Mouse (Mus musculus) cortical plate, adult 2 months (tissue): ENCODE results near the gene Jak2.

Source experiments
- CTCF ChIP-seq: fragments of 200-500 bp; IDR thresholded peaks from 2 replicates; pipeline ENCODE4 v1.5.1; 2011; ENCODE audit warnings: mild to moderate bottlenecking, control low read depth, low read length; ENCODE audit not compliant: insufficient read depth; ENCODE audit errors: extremely low read depth
- POLR2A ChIP-seq: fragments of 200-500 bp; IDR thresholded peaks from 2 replicates; pipeline ENCODE4 v1.6.1; 2011; ENCODE audit warnings: mild to moderate bottlenecking, low read length, control low read depth; ENCODE audit not compliant: insufficient read depth; ENCODE audit errors: extremely low read depth

DNA sequence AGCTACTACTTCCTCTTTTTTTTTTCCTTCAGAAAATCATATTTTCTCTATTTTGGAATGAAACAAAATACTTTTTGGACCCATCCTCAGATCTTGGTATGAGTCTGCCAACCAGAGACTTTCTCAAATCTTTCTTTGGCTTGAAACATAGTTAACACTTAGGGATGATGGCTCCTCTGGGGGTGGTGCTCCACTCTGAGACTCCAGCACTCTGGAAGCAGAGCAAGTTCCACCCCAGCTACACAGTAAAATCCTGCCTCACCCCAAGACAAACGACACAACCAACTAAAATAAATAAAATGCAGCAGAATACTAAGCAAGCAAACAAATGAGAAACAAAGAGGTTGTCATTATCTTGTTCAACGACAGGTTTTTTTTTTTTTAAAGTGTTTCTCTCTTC is 11.0 kb upstream of the Jak2 start:
- TF ChIP-seq CTCF (no peak), POLR2A (no peak)
